Mouse (Mus musculus): ENCODE data around the gene Mylk3. TPM values are rescaled to one million over a fixed set of nuclear protein-coding genes. Genes with fewer than 3 reads are reported as not detected.

The Mylk3 gene
- polyA plus RNA-seq, 1 experiment from 2014 or later, result 0.82 TPM

DNA sequence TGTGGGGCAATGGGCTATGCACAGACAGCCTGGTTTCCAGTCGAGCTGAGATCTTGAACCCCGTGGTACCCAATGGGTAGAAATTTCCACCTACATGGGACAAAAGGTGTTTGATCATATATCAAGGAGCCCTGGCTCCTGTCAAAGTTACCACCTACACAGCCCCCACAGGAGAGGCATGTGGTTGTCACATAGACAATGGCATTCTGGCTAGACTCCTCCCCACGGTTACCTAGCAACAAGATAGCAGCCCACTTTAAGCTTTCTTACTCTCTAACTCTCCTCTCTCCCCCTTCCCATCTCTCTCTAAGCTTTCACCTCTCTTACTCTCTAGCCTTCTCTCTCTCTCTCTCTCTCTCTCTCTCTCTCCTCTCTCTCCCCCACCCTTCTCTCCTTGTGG is 19.3 kb upstream of the Mylk3 start:
- H3K4me1 ChIP-seq (ENCODE audit: insufficient read depth), result no peaks in the 10 kb centered on the region
- no peak for ATAC-seq (ENCODE audit: insufficient read depth)
- H3K27me3 ChIP-seq (ENCODE audit: insufficient read depth, low read length), result no peaks in the 10 kb centered on the region
- DNase-seq, result peak; percentile 28
- no peaks in the 10 kb centered on the region for H3K9me3 ChIP-seq (ENCODE audit: low read depth, low read length)
- H3K27ac ChIP-seq (ENCODE audit: low read depth), result no peak overlapping the region
- TF ChIP-seq CTCF (IDR thresholded peaks at IDR 0.05; ENCODE audit: low read depth), result no peak
- H3K36me3 ChIP-seq (ENCODE audit: insufficient read depth), result peaks cover 2% of the 10 kb centered on the region; the same call in 1 of the 2 replicates
- WGBS, result 41% methylated on average over 3 of the region's 3 CpGs
- H3K4me3 ChIP-seq (ENCODE audit: low read depth, low read length), result no peak overlapping the region
- H3K4me2 ChIP-seq, result no peak overlapping the region
- no peak overlapping the region for H3K9ac ChIP-seq

DNA sequence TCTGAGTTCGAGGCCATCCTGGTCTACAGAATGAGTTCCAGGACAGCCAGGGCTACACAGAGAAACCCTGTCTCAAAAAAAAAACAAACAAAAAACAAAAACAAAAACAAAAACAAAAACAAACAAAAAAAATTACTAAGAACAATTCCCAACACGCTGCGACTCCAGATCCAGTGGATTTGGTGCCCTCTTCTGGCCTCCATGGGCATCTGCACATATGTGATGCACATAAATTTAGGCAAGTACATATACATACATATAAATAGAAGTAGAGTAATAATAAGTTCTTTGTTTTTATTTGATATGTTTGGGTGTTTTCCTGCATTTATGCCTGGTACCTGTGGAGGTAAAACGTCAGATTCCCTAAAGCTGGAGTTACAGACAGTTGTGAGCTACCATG is 12.4 kb upstream of the Mylk3 start:
- Histone ChIP-seq H3K36me3 (ENCODE audit: insufficient read depth) (no peaks in the 10 kb centered on the region), H3K9me3 (ENCODE audit: low read depth, low read length) (no peaks in the 10 kb centered on the region), H3K4me3 (ENCODE audit: low read depth, low read length) (no peak overlapping the region), H3K9ac (no peak overlapping the region), H3K27me3 (ENCODE audit: insufficient read depth, low read length) (no peaks in the 10 kb centered on the region), H3K4me1 (ENCODE audit: insufficient read depth) (no peaks in the 10 kb centered on the region), H3K4me2 (no peak overlapping the region), H3K27ac (ENCODE audit: low read depth) (no peak overlapping the region)
- no peak for ATAC-seq (ENCODE audit: insufficient read depth)
- WGBS, result 90% methylated on average over 4 of the region's 4 CpGs
- DNase-seq, result no peak
- TF ChIP-seq CTCF (IDR thresholded peaks at IDR 0.05; ENCODE audit: low read depth), result peak; percentile 36

DNA sequence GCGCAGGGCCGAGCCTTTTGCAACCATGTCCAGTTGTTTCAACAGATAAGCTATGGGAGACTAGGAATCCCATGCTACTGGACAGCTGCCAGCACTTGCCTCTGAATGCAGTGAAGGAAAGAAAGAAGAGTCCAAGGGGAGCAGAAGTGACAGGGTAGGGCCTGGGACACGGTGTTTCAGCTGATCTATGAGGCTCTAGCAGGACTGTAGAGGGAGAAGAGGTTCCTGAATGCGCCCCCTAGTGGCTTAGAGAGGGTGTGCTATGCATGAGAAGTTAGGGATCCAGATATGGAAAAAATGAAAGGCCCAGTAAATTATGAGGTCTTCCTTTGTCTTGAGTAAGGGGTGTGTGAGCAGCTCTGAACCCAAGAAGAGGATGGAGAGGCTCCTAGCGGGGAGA is 11.4 kb upstream of the Mylk3 start:
- H3K27me3 ChIP-seq (ENCODE audit: insufficient read depth, low read length), result no peaks in the 10 kb centered on the region
- no peak overlapping the region for H3K9ac ChIP-seq
- H3K27ac ChIP-seq (ENCODE audit: low read depth), result no peak overlapping the region
- H3K4me1 ChIP-seq (ENCODE audit: insufficient read depth), result no peaks in the 10 kb centered on the region
- ATAC-seq (ENCODE audit: insufficient read depth) (peak; percentile 65; the same call in 1 of the 2 replicates), DNase-seq (peak; percentile 79)
- WGBS, result 42% methylated on average over 5 of the region's 5 CpGs
- TF ChIP-seq CTCF (IDR thresholded peaks at IDR 0.05; ENCODE audit: low read depth), result peak; percentile 77
- H3K36me3 ChIP-seq (ENCODE audit: insufficient read depth), result no peaks in the 10 kb centered on the region
- no peak overlapping the region for H3K4me2 ChIP-seq
- no peak overlapping the region for H3K4me3 ChIP-seq (ENCODE audit: low read depth, low read length)
- H3K9me3 ChIP-seq (ENCODE audit: low read depth, low read length), result no peaks in the 10 kb centered on the region

DNA sequence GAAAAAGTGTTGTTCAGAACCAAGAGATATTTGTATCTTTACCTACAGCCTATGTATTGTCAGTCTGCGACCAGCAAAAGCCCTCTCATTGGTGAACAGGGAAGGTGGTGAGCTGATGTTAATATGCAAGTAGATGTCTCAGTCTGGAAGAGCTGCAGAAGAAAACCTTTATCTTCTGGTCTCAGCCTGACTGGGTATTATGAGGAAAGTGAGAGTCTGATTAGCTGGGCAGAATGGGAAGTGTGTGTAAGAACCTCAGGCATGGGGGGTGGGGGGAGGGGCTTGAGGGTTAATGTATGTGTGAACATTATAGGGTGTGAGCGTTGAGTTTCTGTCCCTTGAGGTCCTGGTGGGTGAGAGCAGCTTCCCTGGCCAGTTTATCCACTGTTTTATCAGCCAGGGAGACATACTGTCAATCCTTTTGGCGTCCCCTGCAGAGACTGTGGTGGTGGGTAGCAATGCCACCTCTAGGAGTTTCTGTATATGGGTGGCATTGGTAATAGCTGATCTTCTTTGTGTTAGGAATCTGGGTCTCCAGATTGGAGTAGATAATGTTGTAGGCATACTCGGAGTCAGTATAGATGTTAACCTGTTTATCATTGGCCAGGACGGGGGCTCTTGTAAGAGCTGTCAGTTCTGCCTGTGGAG is 10.4 kb upstream of the Mylk3 start:
- Histone ChIP-seq H3K27ac (ENCODE audit: low read depth) (no peak overlapping the region), H3K9ac (no peak overlapping the region), H3K9me3 (ENCODE audit: low read depth, low read length) (no peaks in the 10 kb centered on the region), H3K36me3 (ENCODE audit: insufficient read depth) (no peaks in the 10 kb centered on the region), H3K27me3 (ENCODE audit: insufficient read depth, low read length) (no peaks in the 10 kb centered on the region), H3K4me2 (no peak overlapping the region), H3K4me1 (ENCODE audit: insufficient read depth) (no peaks in the 10 kb centered on the region), H3K4me3 (ENCODE audit: low read depth, low read length) (no peak overlapping the region)
- DNase-seq, result no peak
- TF ChIP-seq CTCF (IDR thresholded peaks at IDR 0.05; ENCODE audit: low read depth), result no peak
- WGBS, result 66% methylated on average over 5 of the region's 5 CpGs
- no peak for ATAC-seq (ENCODE audit: insufficient read depth)

DNA sequence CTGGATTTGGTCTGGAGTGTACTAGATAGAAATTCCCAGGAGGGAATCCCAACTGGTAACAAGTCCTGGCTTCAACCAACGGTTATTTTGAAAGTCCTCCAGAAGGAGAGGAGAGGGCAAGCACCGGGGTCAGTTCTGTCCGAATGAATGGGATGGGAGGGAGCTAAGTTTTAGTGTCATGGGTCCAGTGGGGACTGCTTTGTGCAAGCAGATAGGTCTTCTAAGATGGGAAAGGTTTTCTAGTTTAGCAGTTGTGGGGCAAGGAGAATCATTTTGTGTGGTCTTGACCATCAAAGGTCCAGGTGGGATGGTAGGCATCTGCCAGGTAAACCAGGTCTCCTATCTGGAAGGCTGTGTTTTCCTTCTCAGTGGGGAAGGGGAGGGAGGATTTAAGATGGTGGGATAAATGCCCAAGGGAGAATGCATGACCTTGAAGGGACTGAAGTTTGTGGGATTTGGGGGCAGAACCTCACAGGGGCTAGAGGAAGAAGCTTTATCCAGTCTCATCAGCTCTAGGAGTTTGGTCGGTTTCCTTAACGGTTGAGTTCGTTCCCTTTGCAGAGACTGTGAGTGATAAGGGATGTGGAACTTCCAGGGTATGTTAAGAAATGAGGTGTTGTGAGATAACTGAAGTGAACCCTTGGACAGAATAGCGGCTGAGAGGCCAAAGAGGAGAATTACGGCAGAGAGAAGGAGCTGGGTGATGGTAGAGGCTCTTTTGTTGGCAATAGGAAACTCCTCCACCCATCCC is 9.7 kb upstream of the Mylk3 start:
- Histone ChIP-seq H3K9me3 (ENCODE audit: low read depth, low read length) (no peaks in the 10 kb centered on the region), H3K27me3 (ENCODE audit: insufficient read depth, low read length) (no peaks in the 10 kb centered on the region), H3K9ac (no peak overlapping the region), H3K4me3 (ENCODE audit: low read depth, low read length) (no peak overlapping the region), H3K4me1 (ENCODE audit: insufficient read depth) (no peaks in the 10 kb centered on the region), H3K27ac (ENCODE audit: low read depth) (no peak overlapping the region), H3K4me2 (no peak overlapping the region), H3K36me3 (ENCODE audit: insufficient read depth) (no peaks in the 10 kb centered on the region)
- WGBS, result 51% methylated on average over 8 of the region's 8 CpGs
- ATAC-seq (ENCODE audit: insufficient read depth) (no peak), DNase-seq (no peak)
- TF ChIP-seq CTCF (IDR thresholded peaks at IDR 0.05; ENCODE audit: low read depth), result no peak

DNA sequence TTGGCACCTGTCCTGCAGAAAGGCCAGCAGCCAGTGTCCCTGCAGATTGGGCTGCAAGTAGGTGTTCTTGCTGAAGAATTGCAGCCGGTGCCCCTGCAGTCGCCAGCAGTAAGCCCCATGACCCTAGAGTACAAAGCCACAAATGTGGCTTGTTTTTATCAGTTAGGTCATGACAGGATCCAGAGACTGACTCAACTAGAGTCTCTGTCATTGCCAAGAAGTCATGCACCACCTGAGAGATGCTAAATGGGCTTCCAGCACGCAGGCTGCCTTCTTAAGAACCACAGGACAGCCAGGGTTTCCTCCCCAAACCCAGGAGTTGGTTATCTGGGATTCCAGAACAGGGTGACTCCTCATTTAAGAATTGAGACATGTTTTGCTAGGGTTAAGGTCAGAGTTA is 8.9 kb upstream of the Mylk3 start:
- ATAC-seq (ENCODE audit: insufficient read depth) (no peak), DNase-seq (no peak)
- no peaks in the 10 kb centered on the region for H3K27me3 ChIP-seq (ENCODE audit: insufficient read depth, low read length)
- H3K4me3 ChIP-seq (ENCODE audit: low read depth, low read length), result no peak overlapping the region
- H3K9me3 ChIP-seq (ENCODE audit: low read depth, low read length), result no peaks in the 10 kb centered on the region
- no peak overlapping the region for H3K4me2 ChIP-seq
- 70% methylated on average over 3 of the region's 3 CpGs for WGBS
- H3K27ac ChIP-seq (ENCODE audit: low read depth), result no peak overlapping the region
- TF ChIP-seq CTCF (IDR thresholded peaks at IDR 0.05; ENCODE audit: low read depth), result no peak
- H3K4me1 ChIP-seq (ENCODE audit: insufficient read depth), result no peaks in the 10 kb centered on the region
- no peak overlapping the region for H3K9ac ChIP-seq
- no peaks in the 10 kb centered on the region for H3K36me3 ChIP-seq (ENCODE audit: insufficient read depth)

DNA sequence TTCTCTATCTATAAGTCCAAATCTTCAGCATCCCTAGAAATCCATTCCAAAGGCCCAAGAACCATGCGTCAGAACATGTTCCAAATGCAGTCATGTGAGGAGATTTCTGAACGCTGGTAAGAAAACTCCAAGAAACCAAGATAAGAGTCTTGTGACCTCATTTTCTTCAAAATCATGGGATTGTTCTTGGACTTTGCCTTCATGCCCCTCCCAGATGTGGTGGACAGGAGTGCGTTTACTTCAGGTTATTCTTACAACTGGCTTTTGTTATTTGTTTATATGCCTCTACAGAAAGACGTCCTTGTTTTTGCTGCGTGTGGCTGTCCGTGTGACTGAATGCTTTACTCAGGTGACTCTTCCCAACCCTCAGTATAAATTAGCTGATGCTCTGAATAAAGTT is 7.1 kb upstream of the Mylk3 start:
- Histone ChIP-seq H3K4me2 (no peak overlapping the region), H3K9ac (no peak overlapping the region), H3K4me3 (ENCODE audit: low read depth, low read length) (no peak overlapping the region), H3K4me1 (ENCODE audit: insufficient read depth) (no peaks in the 10 kb centered on the region), H3K27me3 (ENCODE audit: insufficient read depth, low read length) (no peaks in the 10 kb centered on the region), H3K36me3 (ENCODE audit: insufficient read depth) (no peaks in the 10 kb centered on the region), H3K9me3 (ENCODE audit: low read depth, low read length) (no peaks in the 10 kb centered on the region), H3K27ac (ENCODE audit: low read depth) (no peak overlapping the region)
- no peak for ATAC-seq (ENCODE audit: insufficient read depth)
- no peak for TF ChIP-seq CTCF (IDR thresholded peaks at IDR 0.05; ENCODE audit: low read depth)
- no peak for DNase-seq
- 83% methylated on average over 6 of the region's 6 CpGs for WGBS
